Mouse (Mus musculus) stomach, embryonic 16.5 days (tissue): Measurements from ENCODE around the gene Frmd4b. TPM values are rescaled to one million over a fixed set of nuclear protein-coding genes. Genes with fewer than 3 reads are reported as not detected.
A peak's percentile ranks its signal among the peaks of the same experiment; 100 is the strongest.

Experiments used
- ATAC-seq: fragments of 200-750 bp; cut with Nextera tagmentation; 2 replicates; pipeline ENCODE4 v1.8.0; 2017; ENCODE audit warnings: moderate number of reproducible peaks, moderate TSS enrichment; ENCODE audit not compliant: insufficient read depth, low FRiP score
- H3K27ac ChIP-seq: fragments of 300-500 bp; sonication (generic); 2 replicates; pipeline ENCODE4 v1.5.1; 2014; ENCODE audit warnings: low read length
- H3K27me3 ChIP-seq: fragments of 300-500 bp; sonication (generic); 2 replicates; pipeline ENCODE4 v1.6.1; 2014; ENCODE audit warnings: low read length, control low read depth, mixed read lengths; ENCODE audit not compliant: control insufficient read depth, insufficient read depth
- H3K36me3 ChIP-seq: fragments of 300-500 bp; sonication (generic); 2 replicates; pipeline ENCODE4 v1.6.1; 2014; ENCODE audit warnings: low read length; ENCODE audit not compliant: control insufficient read depth, insufficient read depth
- H3K4me1 ChIP-seq: fragments of 300-500 bp; sonication (generic); 2 replicates; pipeline ENCODE4 v1.6.1; 2014; ENCODE audit warnings: low read length, control low read depth, mixed read lengths; ENCODE audit not compliant: control insufficient read depth, insufficient read depth
- H3K4me2 ChIP-seq: fragments of 300-500 bp; sonication (generic); 2 replicates; pipeline ENCODE4 v1.6.1; 2014; ENCODE audit warnings: low read depth, low read length, mixed read lengths
- H3K4me3 ChIP-seq: fragments of 300-500 bp; sonication (generic); replicated peaks from 2 replicates; pipeline ENCODE4 v1.5.1; 2014; ENCODE audit warnings: mild to moderate bottlenecking, low read length
- H3K9ac ChIP-seq: fragments of 300-500 bp; sonication (generic); 2 replicates; pipeline ENCODE4 v1.6.1; 2014; ENCODE audit warnings: low read length
- H3K9me3 ChIP-seq: fragments of 300-500 bp; sonication (generic); replicated peaks from 2 replicates; pipeline ENCODE4 v1.6.1; 2016; ENCODE audit warnings: low read length, control low read depth; ENCODE audit not compliant: control insufficient read depth
- WGBS: fragments of 180-500 bp; shearing (Covaris S2); extraction: QIAGEN DNeasy Blood & Tissue Kit; methylation state at CpG from one replicate; pipeline ENCODE4 v1.1.7; 2014; 5-methylcytosine and 5-hydroxymethylcytosine counted together
- polyA plus RNA-seq: library from polyadenylated mRNA; unstranded; fragments of >200 nt; fragmentation: Nextera tagmentation; extraction: Ambion mirVana; gene quantifications from 2 replicates; pipeline ENCODE4 v1.2.1, GENCODE M21; 2015

The Frmd4b gene
- polyA plus RNA-seq, 1 experiment from 2014 or later = 17.5 TPM

DNA sequence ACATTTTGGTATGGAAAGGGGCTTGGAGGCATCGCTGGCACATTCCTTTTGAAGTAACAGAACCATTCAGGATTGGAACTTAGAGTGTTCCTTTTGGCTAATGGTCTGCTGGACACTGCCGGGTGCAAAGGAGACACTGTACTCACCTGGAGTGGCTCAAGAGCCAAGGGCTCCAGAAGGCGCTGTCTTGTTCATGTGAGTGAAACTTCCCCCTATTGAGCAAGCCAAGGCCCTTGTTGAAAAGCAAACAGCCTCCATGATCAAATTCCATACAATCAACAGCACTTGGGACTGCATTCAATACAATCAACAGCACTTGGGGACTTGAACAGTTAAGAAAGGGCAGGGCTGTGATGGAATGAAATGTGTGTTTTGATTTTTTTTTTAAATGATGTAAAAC, 109.4 kb downstream of the Frmd4b start:
- no peak overlapping the region for H3K4me3 ChIP-seq
- peaks cover 7% of the 10 kb centered on the region for H3K4me1 ChIP-seq
- WGBS = 91% methylated on average over 3 of the region's 3 CpGs
- H3K9me3 ChIP-seq = no peaks in the 10 kb centered on the region
- H3K9ac ChIP-seq = no peak overlapping the region
- no peak overlapping the region for H3K27ac ChIP-seq
- H3K27me3 ChIP-seq = no peaks in the 10 kb centered on the region
- no peaks in the 10 kb centered on the region for H3K36me3 ChIP-seq
- no peak overlapping the region for H3K4me2 ChIP-seq
- no peak for ATAC-seq

DNA sequence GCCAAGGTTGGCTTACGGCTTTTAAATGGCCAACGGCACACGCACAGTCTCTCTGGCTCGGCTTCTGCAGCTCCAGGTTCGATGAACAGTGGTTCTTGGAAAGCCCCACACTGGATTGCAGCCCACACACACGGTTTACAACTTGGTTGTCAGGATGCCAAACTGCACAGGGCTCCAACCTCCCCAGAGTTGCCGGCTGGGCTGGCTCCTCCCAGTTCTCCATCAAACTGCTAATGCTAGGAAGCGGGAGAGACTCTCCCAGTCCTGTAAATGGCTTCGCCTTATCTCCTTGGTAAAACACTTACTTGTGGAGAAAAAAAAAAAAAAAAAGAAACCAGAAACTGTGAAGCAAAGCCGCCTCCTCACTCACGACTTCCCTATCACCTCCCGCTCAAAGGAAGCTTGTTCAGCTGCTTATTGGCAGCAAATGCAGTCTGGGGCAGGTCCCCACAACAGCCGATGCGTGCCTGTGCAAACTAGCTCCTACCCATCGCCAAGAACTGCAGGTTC, 111.1 kb downstream of the Frmd4b start:
- peak overlapping the region; percentile 30 for H3K4me2 ChIP-seq
- peak; percentile 81 for ATAC-seq
- H3K9me3 ChIP-seq = no peaks in the 10 kb centered on the region
- peaks cover 7% of the 10 kb centered on the region for H3K4me1 ChIP-seq
- no peak overlapping the region for H3K4me3 ChIP-seq
- no peaks in the 10 kb centered on the region for H3K36me3 ChIP-seq
- H3K9ac ChIP-seq = 0 out of 2 replicates have a peak overlapping the region, but pooled peaks have one; percentile 14
- no peaks in the 10 kb centered on the region for H3K27me3 ChIP-seq
- 17% methylated on average over 15 of the region's 15 CpGs for WGBS
- peak overlapping the region; percentile 10; the same call in 1 of the 2 replicates for H3K27ac ChIP-seq

DNA sequence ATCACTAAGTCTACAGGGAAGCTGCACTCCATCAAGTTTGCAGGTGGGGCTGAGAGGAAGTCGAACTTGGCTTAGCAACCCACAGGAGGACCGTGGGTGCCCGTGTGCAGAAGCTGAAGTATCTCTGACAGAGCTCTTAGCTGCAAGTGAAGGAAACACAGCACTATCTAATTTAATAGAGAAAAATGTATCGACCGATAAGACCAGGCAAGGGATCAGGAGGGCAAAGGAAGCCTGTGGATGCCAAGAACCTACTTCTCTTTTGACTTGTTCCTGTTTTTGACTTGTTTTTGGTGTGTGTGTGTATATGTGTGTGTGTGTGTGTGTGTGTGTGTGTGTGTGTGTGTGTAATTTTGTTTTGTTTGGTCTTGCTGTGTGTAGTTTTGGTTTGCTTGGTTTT, 112.7 kb downstream of the Frmd4b start:
- Histone ChIP-seq H3K27ac (no peak overlapping the region), H3K9ac (no peak overlapping the region), H3K4me3 (no peak overlapping the region), H3K27me3 (no peaks in the 10 kb centered on the region), H3K9me3 (no peaks in the 10 kb centered on the region), H3K4me1 (peaks cover 7% of the 10 kb centered on the region), H3K4me2 (no peak overlapping the region), H3K36me3 (no peaks in the 10 kb centered on the region)
- no peak for ATAC-seq
- WGBS = 67% methylated on average over 5 of the region's 5 CpGs

DNA sequence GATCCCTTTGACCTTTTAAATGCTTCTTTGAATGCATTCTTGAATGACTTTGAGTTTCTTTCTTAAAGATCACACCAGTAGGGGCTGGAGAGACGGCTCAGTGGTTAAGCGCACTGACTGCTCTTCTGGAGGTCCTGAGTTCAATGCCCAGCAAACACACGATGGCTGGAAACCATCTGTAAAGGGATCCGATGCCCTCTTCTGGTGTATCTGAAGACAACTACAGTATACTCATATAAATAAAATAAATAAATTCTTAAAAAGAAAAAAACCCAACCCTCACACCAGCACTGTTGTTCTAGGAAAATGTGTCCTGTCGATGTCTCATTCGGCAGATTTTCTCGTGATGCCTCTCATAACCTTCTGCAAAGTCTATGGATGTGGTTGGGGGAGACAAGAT, 116.3 kb downstream of the Frmd4b start:
- H3K9me3 ChIP-seq = no peaks in the 10 kb centered on the region
- no peaks in the 10 kb centered on the region for H3K27me3 ChIP-seq
- 87% methylated on average over 7 of the region's 7 CpGs for WGBS
- no peak overlapping the region for H3K27ac ChIP-seq
- H3K36me3 ChIP-seq = no peaks in the 10 kb centered on the region
- no peak overlapping the region for H3K4me3 ChIP-seq
- no peak overlapping the region for H3K9ac ChIP-seq
- ATAC-seq = no peak
- H3K4me1 ChIP-seq = peaks cover 2% of the 10 kb centered on the region
- no peak overlapping the region for H3K4me2 ChIP-seq

DNA sequence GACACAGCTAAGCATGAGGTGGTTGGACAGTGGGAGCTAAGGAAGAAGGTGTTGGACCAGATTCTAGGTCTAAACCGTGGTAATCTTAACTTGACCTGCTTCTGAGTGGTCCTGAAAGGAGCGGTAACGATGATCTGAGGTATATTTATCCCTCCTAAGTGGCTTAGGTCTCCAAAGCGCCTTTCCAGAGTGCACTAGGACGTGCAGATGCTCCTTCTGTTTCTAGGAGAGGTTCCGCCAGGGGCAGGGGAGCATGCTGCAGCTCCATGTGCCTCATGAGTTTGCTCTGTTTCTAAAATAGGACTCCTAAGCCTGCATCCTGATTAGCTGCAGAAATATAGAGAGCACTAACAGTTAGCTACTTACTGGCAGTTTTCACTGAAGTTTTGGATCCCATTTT, 117.1 kb downstream of the Frmd4b start:
- no peaks in the 10 kb centered on the region for H3K27me3 ChIP-seq
- no peaks in the 10 kb centered on the region for H3K36me3 ChIP-seq
- H3K27ac ChIP-seq = no peak overlapping the region
- no peak for ATAC-seq
- H3K4me2 ChIP-seq = no peak overlapping the region
- H3K9ac ChIP-seq = no peak overlapping the region
- no peaks in the 10 kb centered on the region for H3K4me1 ChIP-seq
- H3K4me3 ChIP-seq = no peak overlapping the region
- WGBS = 84% methylated on average over 6 of the region's 6 CpGs
- H3K9me3 ChIP-seq = no peaks in the 10 kb centered on the region

DNA sequence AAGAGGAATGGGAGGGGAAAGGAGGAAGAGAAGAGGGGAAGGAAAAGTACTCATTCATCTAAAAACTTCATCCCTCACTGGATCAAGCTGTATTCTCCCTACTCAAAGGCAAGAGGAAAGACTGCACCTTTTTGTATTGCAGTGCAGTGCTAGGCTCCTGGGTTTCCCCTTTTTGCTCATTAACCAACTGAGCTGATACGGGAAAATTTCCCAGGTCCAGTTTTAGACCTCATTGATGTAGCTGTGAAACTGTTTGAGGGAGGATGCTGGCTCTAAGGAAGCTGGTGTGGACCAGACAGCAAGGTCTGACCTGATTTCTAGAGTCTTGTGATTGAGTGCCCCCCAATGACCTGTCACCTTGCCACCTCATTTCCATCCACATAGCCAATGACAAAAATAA, 121.3 kb downstream of the Frmd4b start:
- no peak for ATAC-seq
- no peak overlapping the region for H3K4me2 ChIP-seq
- H3K36me3 ChIP-seq = no peaks in the 10 kb centered on the region
- no peaks in the 10 kb centered on the region for H3K4me1 ChIP-seq
- WGBS = 64% methylated on average over 1 of the region's 1 CpGs
- H3K9ac ChIP-seq = no peak overlapping the region
- H3K4me3 ChIP-seq = no peak overlapping the region
- no peaks in the 10 kb centered on the region for H3K9me3 ChIP-seq
- H3K27ac ChIP-seq = no peak overlapping the region
- no peaks in the 10 kb centered on the region for H3K27me3 ChIP-seq

DNA sequence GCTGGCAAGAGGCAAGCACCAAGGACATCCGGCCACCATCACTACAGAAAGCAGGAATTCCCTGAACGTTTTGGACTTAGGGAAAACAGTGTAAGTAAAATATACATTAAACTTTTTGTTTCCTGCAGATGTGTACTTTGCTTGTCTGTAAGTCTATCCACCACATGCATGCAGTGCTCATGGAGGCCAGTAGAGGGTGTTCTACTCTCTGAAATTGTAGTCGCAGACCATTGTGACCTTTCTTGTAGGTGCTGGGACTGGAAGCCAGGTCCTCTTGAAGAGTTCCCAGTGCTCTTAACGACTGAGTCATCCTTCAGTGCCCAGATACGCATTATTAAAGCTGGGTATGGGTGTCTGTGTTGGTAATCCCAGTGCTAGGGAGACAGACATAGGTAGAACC, 126.3 kb downstream of the Frmd4b start:
- no peak overlapping the region for H3K27ac ChIP-seq
- WGBS = 83% methylated on average over 5 of the region's 5 CpGs
- H3K9ac ChIP-seq = no peak overlapping the region
- H3K4me2 ChIP-seq = no peak overlapping the region
- H3K9me3 ChIP-seq = no peaks in the 10 kb centered on the region
- H3K36me3 ChIP-seq = no peaks in the 10 kb centered on the region
- H3K4me3 ChIP-seq = no peak overlapping the region
- H3K4me1 ChIP-seq = peaks cover 16% of the 10 kb centered on the region
- peaks cover 3% of the 10 kb centered on the region; the same call in 1 of the 2 replicates for H3K27me3 ChIP-seq
- ATAC-seq = no peak

DNA sequence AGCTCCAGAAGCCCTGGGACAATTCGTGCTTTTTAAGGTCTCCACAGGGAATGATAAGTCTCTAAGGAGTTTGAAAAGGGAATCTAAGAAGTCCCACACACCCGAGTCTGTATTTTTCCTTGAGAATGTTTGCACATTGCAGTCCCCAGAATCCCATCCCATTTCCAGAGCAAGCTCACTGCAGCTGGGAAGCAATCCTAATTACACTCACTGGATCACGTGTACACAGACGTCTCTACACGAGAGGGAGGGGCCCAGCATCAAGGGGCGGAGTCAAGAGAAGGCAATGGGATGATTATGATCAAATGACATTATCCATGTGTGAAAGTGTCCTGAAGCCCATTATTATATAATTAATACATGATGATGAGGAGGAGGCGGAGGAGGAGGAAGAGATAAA, 128.5 kb downstream of the Frmd4b start:
- no peaks in the 10 kb centered on the region for H3K9me3 ChIP-seq
- no peak overlapping the region for H3K9ac ChIP-seq
- WGBS = 35% methylated on average over 7 of the region's 7 CpGs
- H3K4me2 ChIP-seq = no peak overlapping the region
- H3K4me3 ChIP-seq = no peak overlapping the region
- H3K27ac ChIP-seq = no peak overlapping the region
- no peak for ATAC-seq
- peaks cover 16% of the 10 kb centered on the region for H3K4me1 ChIP-seq
- H3K27me3 ChIP-seq = peaks cover 3% of the 10 kb centered on the region; the same call in 1 of the 2 replicates
- H3K36me3 ChIP-seq = no peaks in the 10 kb centered on the region

DNA sequence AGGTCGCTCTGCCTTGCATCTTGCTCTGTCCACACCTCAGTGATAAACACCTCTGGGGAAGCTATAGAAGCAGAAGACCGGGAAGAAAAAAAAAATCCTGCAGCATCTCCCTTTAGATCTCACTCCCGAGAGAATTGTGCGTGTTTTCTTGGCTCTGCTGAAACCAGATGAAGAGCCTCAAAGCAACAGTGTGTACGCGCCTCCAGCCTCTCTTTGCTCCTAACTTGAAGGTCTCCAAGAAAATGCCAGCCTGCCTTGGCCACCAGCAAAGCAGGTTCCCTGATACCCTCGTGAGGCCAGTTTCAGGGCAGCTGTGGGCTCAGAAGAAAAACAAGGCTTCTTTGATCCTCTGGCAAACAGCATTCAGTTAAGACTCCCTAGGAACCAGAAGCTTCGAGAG, 129.1 kb downstream of the Frmd4b start:
- Histone ChIP-seq H3K9ac (no peak overlapping the region), H3K36me3 (no peaks in the 10 kb centered on the region), H3K27ac (no peak overlapping the region), H3K4me2 (0 out of 2 replicates have a peak overlapping the region, but pooled peaks have one; percentile 95), H3K27me3 (peaks cover 3% of the 10 kb centered on the region; the same call in 1 of the 2 replicates), H3K4me1 (peaks cover 16% of the 10 kb centered on the region), H3K9me3 (no peaks in the 10 kb centered on the region), H3K4me3 (no peak overlapping the region)
- WGBS = 28% methylated on average over 8 of the region's 8 CpGs
- ATAC-seq = no peak
